Mouse (Mus musculus): ENCODE measurements at regions not wholly inside any gene's neighbourhood (a gene's known extent, or its start where the extent isn't known, plus 50 kb on each side); places are given as distances from the start of the nearest gene placed in this dataset.
A peak's percentile ranks its signal among the peaks of the same experiment; 100 is the strongest.
"Not testable (repeated sequence)": the region's sequence is repeated elsewhere in the genome, so short reads cannot be mapped to it uniquely, and the experiment has no call there.

- DNase-seq (ENCODE audit: low read depth) = peak; percentile 71
- TF ChIP-seq CTCF (IDR thresholded peaks at IDR 0.05; ENCODE audit: borderline replicate concordance, extremely low read depth, insufficient read depth, insufficient read length) (peak; percentile 44; the same call in 1 of the 2 replicates), POLR2A (IDR thresholded peaks at IDR 0.05; ENCODE audit: borderline replicate concordance, extremely low read depth, insufficient read depth, insufficient read length, poor library complexity, severe bottlenecking) (no peak)
Measured at GRCm38 (mm10) chr8:96429708-96430107, 541.4 kb upstream of the Got2 start.

DNA sequence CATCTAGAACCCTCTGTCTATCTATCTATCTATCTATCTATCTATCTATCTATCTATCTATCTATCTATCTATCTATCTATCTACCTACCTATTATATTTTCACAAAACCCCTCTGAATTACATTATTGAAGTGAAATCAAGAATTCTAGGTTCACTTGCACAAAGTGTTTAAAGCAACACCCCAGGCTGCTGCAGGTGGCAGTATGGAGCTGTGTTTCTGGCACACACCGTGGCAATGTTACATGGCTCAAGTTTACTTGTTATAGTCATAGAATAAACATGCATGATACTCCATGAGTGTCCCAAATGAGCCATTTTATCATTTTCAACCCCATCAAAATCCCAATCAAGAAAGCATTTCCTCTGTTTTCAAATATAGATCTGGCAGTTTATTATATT lies 538.6 kb upstream of the Got2 start:
- peak; percentile 76 for DNase-seq (ENCODE audit: low read depth)
- TF ChIP-seq CTCF (IDR thresholded peaks at IDR 0.05; ENCODE audit: borderline replicate concordance, extremely low read depth, insufficient read depth, insufficient read length) = peak; percentile 53; the same call in 1 of the 2 replicates
- no peak for TF ChIP-seq POLR2A (IDR thresholded peaks at IDR 0.05; ENCODE audit: borderline replicate concordance, extremely low read depth, insufficient read depth, insufficient read length, poor library complexity, severe bottlenecking)

- no peak for TF ChIP-seq CTCF (IDR thresholded peaks at IDR 0.05; ENCODE audit: borderline replicate concordance, extremely low read depth, insufficient read depth, insufficient read length)
- no peak for TF ChIP-seq POLR2A (IDR thresholded peaks at IDR 0.05; ENCODE audit: borderline replicate concordance, extremely low read depth, insufficient read depth, insufficient read length, poor library complexity, severe bottlenecking)
- DNase-seq (ENCODE audit: low read depth) = no peak
Measured at GRCm38 (mm10) chr8:96409601-96410000, 521.3 kb upstream of the Got2 start.

GRCm38 (mm10) chr8:96404549-96405145 lies 516.3 kb upstream of the Got2 start:
- no peak for DNase-seq (ENCODE audit: low read depth)
- TF ChIP-seq POLR2A (IDR thresholded peaks at IDR 0.05; ENCODE audit: borderline replicate concordance, extremely low read depth, insufficient read depth, insufficient read length, poor library complexity, severe bottlenecking) (no peak), CTCF (IDR thresholded peaks at IDR 0.05; ENCODE audit: borderline replicate concordance, extremely low read depth, insufficient read depth, insufficient read length) (no peak)

DNA sequence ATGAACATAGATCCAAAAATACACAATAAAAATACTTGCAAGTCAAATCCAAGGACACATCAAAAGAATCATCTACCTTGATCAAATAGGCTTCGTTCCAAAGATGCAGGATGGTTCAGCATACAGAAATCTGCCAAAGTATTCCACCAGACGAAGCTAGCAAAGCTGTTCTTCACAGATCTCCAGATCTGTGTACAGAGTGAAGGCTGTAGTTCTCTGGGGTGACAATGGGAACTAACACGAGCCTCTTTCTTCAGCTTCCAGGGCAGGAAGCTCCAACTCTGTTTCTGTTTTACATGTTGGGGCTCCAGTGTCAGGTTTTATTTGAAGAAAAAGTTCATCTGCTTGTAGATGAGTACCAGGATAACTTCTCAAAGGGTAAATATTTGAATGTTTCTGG lies 515.3 kb upstream of the Got2 start:
- TF ChIP-seq CTCF (IDR thresholded peaks at IDR 0.05; ENCODE audit: borderline replicate concordance, extremely low read depth, insufficient read depth, insufficient read length) = no peak
- no peak for TF ChIP-seq POLR2A (IDR thresholded peaks at IDR 0.05; ENCODE audit: borderline replicate concordance, extremely low read depth, insufficient read depth, insufficient read length, poor library complexity, severe bottlenecking)
- no peak for DNase-seq (ENCODE audit: low read depth)

DNA sequence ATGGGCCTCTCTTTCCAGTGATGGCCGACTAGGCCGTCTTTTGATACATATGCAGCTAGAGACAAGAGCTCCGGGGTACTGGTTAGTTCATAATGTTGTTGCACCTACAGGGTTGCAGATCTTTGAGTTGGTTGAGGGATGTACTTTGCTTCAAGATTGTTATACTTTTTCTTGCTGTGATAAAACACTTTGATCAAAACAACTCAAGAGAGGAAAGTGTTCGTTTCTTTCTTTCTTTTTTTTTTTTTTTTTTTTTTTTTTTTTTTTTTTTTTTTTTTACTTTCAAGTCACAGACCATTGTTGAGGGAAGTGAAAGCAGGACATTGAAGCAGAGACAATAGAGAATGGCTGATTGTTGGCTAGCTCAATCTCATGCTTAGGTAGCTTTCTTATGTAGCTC lies 511.0 kb upstream of the Got2 start:
- not testable (repeated sequence) for DNase-seq (ENCODE audit: low read depth)

DNA sequence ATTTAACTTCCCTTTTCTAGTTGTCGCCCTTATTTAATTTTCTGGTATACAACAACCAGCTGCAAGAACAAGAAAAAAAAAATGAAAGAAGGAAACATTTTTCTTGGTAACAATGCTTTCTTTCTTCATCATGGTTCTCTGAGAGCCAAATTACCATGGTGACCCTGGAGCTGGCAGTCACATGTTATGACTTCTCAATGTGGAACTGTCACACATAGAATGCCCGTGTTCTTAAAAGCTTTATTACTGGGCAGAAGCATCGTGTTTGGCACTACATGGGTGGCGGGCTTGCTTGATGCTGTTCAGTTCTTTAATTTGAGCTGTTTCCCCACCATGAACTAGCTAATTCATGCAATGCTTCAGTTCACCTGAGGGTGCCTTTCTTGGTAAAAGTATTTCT lies 504.7 kb upstream of the Got2 start:
- peak; percentile 75 for DNase-seq (ENCODE audit: low read depth)
- TF ChIP-seq POLR2A (IDR thresholded peaks at IDR 0.05; ENCODE audit: borderline replicate concordance, extremely low read depth, insufficient read depth, insufficient read length, poor library complexity, severe bottlenecking) (no peak), CTCF (IDR thresholded peaks at IDR 0.05; ENCODE audit: borderline replicate concordance, extremely low read depth, insufficient read depth, insufficient read length) (no peak)

DNA sequence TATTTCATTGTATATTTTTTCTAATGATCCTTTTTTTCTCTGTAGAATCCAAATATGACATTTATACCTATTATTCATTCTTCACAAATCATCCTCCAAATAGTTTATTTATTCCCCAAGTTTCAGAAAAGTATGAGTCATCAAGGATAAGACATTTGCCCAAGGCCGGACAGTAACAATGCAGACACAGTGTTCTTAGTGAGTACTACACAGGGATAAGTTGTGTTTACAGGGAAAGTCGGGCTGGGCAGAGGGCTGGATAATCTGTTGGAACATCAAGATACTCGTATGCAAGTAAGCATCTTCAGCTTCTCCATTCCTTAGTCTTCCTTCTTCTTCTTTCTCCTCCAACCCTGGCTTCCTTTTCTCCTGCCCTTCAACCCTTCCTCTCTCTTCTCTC lies 500.9 kb upstream of the Got2 start:
- TF ChIP-seq POLR2A (IDR thresholded peaks at IDR 0.05; ENCODE audit: borderline replicate concordance, extremely low read depth, insufficient read depth, insufficient read length, poor library complexity, severe bottlenecking) (no peak), CTCF (IDR thresholded peaks at IDR 0.05; ENCODE audit: borderline replicate concordance, extremely low read depth, insufficient read depth, insufficient read length) (no peak)
- no peak for DNase-seq (ENCODE audit: low read depth)

- DNase-seq (ENCODE audit: low read depth) = peak; percentile 50
- no peak for TF ChIP-seq CTCF (IDR thresholded peaks at IDR 0.05; ENCODE audit: borderline replicate concordance, extremely low read depth, insufficient read depth, insufficient read length)
- TF ChIP-seq POLR2A (IDR thresholded peaks at IDR 0.05; ENCODE audit: borderline replicate concordance, extremely low read depth, insufficient read depth, insufficient read length, poor library complexity, severe bottlenecking) = no peak
Measured at GRCm38 (mm10) chr8:96370500-96370899, 482.2 kb upstream of the Got2 start.

DNA sequence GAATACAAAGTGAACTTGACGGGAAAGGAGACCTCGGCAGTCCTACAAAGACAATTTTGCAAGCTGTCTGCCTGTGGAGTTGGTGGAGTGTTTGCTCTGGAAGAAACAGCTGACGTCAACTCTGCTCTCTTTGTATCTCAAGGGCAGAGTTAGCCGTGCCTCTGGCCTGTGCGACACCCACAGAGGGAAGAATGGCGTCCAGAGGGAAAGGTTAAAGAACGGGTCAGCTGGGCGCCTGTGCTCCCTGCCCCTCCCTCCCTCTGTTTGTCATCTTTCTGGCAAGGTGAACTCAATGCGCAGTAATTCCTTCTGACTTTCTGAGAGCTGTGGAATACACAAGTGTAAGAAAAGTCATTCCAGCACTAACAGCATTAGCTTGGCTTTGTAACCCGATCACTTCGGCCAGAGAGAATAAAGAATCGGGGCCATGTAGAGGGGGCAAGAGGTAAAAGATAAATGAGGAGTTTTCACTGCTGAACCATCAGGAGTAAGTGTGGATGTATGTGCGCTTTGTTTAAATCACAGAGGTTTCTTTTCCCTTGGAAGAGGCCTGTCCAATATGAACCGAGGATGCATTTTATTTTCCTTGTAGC lies 474.6 kb upstream of the Got2 start:
- DNase-seq (ENCODE audit: low read depth) = peak; percentile 43
- TF ChIP-seq CTCF (IDR thresholded peaks at IDR 0.05; ENCODE audit: borderline replicate concordance, extremely low read depth, insufficient read depth, insufficient read length) (no peak), POLR2A (IDR thresholded peaks at IDR 0.05; ENCODE audit: borderline replicate concordance, extremely low read depth, insufficient read depth, insufficient read length, poor library complexity, severe bottlenecking) (no peak)

- no peak for TF ChIP-seq CTCF (IDR thresholded peaks at IDR 0.05; ENCODE audit: borderline replicate concordance, extremely low read depth, insufficient read depth, insufficient read length)
- TF ChIP-seq POLR2A (IDR thresholded peaks at IDR 0.05; ENCODE audit: borderline replicate concordance, extremely low read depth, insufficient read depth, insufficient read length, poor library complexity, severe bottlenecking) = no peak
- DNase-seq (ENCODE audit: low read depth) = no peak
Measured at GRCm38 (mm10) chr8:96350531-96351069, 462.3 kb upstream of the Got2 start.

DNA sequence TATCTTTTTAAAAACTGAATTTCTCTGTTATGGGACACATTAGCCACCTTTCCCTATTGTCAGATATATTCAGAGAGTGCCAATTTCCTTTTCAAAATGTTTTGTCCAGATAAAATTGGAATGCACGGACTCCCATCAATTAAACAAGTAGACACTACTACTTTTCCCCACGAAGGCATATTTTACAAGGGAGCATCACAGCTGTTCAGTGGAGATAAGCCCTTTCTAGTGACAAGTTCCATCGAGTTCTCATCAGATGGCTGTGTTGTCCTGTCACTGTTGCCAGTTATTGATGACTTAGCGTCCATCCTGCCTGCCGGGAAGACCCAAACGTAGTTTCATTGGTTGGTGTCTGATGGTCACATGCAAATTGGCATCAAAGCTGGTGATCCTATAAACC lies 461.2 kb upstream of the Got2 start:
- TF ChIP-seq CTCF (IDR thresholded peaks at IDR 0.05; ENCODE audit: borderline replicate concordance, extremely low read depth, insufficient read depth, insufficient read length) = no peak
- DNase-seq (ENCODE audit: low read depth) = no peak

Data from brain, embryonic 14.5 days (tissue).